Mouse (Mus musculus) spleen, postnatal 36 days (tissue): Measurements from ENCODE around the gene Eda.
A peak's percentile ranks its signal among the peaks of the same experiment; 100 is the strongest.
"Not testable (repeated sequence)": the region's sequence is repeated elsewhere in the genome, so short reads cannot be mapped to it uniquely, and the experiment has no call there.

Experiments used
- DNase-seq, 2 experiments: peaks; one replicate each; pipeline ENCODE4 v3.0.0; 2022; ENCODE audit warnings: low spot score in 2 of 2, mixed read lengths in 1 of 2

The Eda gene

DNA sequence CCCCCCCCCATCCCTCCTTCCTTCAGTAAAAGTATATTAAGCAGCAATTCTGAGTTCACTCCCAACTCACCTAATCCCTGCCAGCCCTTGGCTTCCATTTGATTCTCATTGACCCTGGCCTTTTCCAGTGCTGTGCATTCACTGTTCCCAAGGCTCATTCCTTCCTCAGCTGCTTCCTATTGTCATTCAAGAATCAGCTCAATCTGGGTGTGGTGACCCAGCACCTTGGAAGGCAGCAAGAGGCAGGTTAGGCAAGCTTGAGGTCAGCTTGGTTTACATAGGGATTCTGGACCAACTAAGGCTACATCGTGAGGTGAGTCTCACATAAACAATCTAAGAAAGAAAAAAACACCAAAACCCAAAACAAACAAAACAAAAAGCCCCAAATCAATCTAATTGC lies 433.8 kb downstream of the Eda start:
- no peak for DNase-seq

DNA sequence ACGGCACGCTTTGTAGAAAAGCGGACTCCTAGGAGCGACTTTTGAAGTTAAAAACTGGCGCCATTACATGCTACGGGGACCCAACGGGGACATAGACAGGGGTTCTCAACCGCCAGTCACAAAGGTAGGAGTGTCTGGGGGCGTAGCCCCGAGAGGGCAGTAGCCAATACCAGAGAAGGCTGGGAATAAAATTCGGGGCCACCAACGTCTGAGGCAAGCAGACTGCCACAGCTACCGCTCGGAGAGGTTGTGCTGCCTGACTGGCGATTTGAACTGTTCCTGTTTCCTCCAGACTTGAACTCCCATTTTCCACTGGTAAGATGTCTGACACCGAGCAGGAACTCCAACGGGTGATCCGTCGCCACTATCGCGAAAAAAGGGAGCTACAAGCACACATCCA lies 453.3 kb downstream of the Eda start, which contains the start of gene Otud6a:
TSS of gene Otud6a (plus strand) at position 321 of the 400 bp plus-strand sequence.
- DNase-seq, result no peak

DNA sequence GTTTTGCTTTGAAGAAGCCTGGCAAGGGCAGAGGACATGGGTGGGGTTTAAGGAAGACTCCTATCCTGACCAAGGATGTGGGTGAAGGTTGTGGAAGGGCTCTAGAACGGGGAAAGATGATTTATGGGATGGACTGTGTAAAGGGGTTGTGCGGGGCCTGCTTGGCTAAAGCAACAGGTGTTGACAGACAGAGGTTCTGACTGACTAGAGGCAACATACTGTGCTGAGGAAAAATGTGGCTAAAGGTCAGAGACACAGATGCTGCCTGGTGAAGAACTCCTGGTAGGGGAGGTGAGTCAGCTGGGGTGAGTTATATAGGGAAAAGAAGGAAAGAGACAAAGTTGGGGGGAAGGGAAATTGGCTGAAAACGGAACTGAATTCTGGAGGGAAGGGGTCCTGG lies 456.9 kb downstream of the Eda start:
- DNase-seq, result no peak

DNA sequence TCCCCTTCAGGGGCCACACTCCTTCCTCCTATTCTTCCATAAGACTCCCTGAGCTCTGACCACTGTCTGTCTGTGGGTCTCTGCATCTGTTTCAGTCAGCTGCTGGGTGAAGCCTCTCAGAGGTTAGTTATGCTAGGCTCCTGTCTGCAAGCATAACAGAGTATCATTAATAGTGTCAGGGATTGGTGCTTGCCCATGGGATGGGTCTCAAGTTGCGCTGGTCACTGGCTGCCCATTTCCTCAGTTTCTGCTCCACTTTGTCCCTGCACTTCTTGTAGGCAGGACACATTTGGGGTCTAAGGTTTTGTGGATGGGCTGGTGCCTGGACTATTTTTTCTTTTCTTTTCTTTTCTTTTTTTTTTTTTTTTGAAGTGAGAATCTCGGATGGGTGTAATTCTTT lies 467.2 kb downstream of the Eda start, which contains the start of gene Awat2:
TSS of gene Awat2 (minus strand) at position 101 of the 400 bp plus-strand sequence.
- not testable (repeated sequence) for DNase-seq

DNA sequence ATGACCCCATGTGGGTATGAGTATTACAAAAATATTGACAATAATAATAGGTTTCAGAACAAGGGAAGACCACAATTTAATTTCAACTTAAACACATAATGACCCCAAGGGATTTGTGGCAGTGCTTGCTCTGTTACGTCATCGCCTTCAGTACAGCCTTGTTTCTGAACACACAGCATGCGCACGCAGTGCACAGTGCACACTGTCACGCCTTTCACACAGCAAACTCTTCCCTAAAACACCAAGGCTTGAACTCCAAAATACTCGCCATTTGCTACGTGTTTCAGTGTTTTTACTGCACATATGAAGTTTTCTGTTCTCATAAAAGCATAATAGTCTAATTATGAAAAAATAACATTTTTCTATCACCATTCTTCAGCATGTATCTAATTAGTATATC lies 468.1 kb downstream of the Eda start:
- DNase-seq, result peak in 1 of 2 experiments; percentile 3
